Mouse (Mus musculus): Measurements from ENCODE around the gene Cdc5l. TPM values are rescaled to one million over a fixed set of nuclear protein-coding genes. Genes with fewer than 3 reads are reported as not detected.
"Not testable (repeated sequence)": the region's sequence is repeated elsewhere in the genome, so short reads cannot be mapped to it uniquely, and the experiment has no call there.

Gene Cdc5l
- polyA plus RNA-seq, 1 experiment from 2014 or later: 49.5 TPM

DNA sequence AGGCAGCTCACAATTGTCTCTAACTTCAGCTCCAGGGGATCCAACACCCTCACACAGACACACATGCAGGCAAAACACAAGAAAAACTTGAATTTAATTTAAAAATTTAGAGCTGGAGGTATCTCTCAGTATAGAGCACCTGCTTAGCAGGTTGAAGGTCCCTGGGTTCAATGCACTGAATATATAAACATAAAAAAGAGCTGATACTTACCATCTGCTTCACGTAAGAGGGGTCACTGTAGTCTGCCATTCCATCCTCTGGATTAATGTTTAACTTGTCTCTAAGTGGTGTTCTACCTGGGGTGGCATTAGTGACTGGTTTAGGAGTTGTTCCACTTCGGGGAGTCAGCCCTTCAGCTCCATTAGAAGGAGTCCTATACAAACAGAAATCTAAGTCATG, 21.9 kb downstream of the Cdc5l start:
- H3K27ac ChIP-seq (ENCODE audit: low read length); H3K27me3 ChIP-seq (ENCODE audit: control insufficient read depth, insufficient read depth, low read length); H3K9me3 ChIP-seq (replicated peaks; ENCODE audit: control insufficient read depth, low read length); H3K4me2 ChIP-seq (ENCODE audit: low read depth, low read length); H3K4me3 ChIP-seq (ENCODE audit: low read length); H3K4me1 ChIP-seq (ENCODE audit: control insufficient read depth, insufficient read depth, low read length); ATAC-seq (replicated peaks; ENCODE audit: extremely low read depth, insufficient read depth, low FRiP score); H3K9ac ChIP-seq (ENCODE audit: low read length): not testable (repeated sequence)
- peaks cover 71% of the 10 kb centered on the region for H3K36me3 ChIP-seq (ENCODE audit: control insufficient read depth, insufficient read depth)
- 92% methylated on average over 2 of the region's 2 CpGs for WGBS

DNA sequence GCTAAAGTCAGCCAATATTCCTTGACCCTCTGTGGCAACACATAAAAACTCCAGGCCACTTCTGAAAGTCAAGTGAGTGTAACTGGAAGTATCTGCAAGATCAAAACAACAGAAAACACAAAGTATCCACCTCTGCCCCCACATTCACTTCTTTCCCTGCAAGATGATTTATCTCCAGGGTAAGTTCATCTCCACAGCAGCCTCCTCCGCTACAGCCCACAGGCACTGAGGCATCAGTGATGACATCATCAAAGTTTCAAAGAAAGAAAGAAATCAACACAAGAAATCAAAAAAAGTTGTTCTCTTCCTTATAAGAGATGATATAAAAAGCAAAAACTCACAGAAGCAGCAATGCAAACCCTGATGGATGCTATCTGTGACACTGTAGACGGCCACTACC, 24.8 kb downstream of the Cdc5l start:
- Histone ChIP-seq H3K4me2 (ENCODE audit: low read depth, low read length) (no peak overlapping the region), H3K27me3 (ENCODE audit: control insufficient read depth, insufficient read depth, low read length) (no peaks in the 10 kb centered on the region), H3K9me3 (replicated peaks; ENCODE audit: control insufficient read depth, low read length) (no peaks in the 10 kb centered on the region), H3K4me3 (ENCODE audit: low read length) (no peak overlapping the region), H3K9ac (ENCODE audit: low read length) (no peak overlapping the region), H3K36me3 (ENCODE audit: control insufficient read depth, insufficient read depth) (peaks cover 65% of the 10 kb centered on the region), H3K27ac (ENCODE audit: low read length) (no peak overlapping the region), H3K4me1 (ENCODE audit: control insufficient read depth, insufficient read depth, low read length) (no peaks in the 10 kb centered on the region)
- WGBS: 94% methylated on average over 2 of the region's 2 CpGs
- no peak for ATAC-seq (replicated peaks; ENCODE audit: extremely low read depth, insufficient read depth, low FRiP score)

DNA sequence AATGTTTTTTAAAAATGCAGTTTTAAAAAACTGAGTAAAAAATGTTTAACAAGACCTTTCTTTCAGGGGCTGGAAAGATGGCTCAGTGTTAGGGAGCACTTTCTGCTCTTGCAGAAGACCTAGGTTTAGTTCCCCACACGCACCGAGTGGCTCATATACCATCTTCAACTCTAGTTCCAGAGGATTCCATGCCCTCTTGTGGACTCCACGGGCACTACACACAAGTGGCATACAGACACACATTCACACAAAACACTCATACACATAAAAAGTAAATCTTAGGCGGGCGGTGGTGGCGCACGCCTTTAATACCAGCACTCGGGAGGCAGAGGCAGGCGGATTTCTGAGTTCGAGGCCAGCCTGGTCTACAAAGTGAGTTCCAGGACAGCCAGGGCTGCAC, 27.3 kb downstream of the Cdc5l start:
- Histone ChIP-seq H3K4me1 (ENCODE audit: control insufficient read depth, insufficient read depth, low read length) (no peaks in the 10 kb centered on the region), H3K9ac (ENCODE audit: low read length) (no peak overlapping the region), H3K9me3 (replicated peaks; ENCODE audit: control insufficient read depth, low read length) (no peaks in the 10 kb centered on the region), H3K4me3 (ENCODE audit: low read length) (no peak overlapping the region), H3K27me3 (ENCODE audit: control insufficient read depth, insufficient read depth, low read length) (no peaks in the 10 kb centered on the region), H3K36me3 (ENCODE audit: control insufficient read depth, insufficient read depth) (peaks cover 51% of the 10 kb centered on the region), H3K4me2 (ENCODE audit: low read depth, low read length) (no peak overlapping the region), H3K27ac (ENCODE audit: low read length) (no peak overlapping the region)
- ATAC-seq (replicated peaks; ENCODE audit: extremely low read depth, insufficient read depth, low FRiP score): no peak
- WGBS: 93% methylated on average over 10 of the region's 10 CpGs

DNA sequence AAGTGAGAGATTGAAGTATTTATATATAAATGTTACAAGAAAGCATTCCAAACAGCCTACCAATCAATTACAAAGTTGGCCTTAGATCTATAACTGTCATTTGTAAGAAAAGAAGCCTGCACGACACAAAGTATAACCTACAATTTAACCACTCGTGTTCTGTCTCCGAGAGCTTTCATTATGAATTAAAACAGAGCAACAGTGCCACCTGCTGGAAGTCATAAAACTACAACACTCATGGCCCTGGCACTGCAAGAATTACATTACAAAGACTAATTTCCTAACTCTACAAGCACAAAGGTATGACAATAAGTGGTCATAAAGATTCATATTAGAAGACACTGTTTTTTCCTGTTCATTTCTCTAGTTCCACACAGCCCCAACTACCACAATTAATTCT, 30.3 kb downstream of the Cdc5l start:
- Histone ChIP-seq H3K27me3 (ENCODE audit: control insufficient read depth, insufficient read depth, low read length) (no peaks in the 10 kb centered on the region), H3K9me3 (replicated peaks; ENCODE audit: control insufficient read depth, low read length) (no peaks in the 10 kb centered on the region), H3K4me3 (ENCODE audit: low read length) (no peak overlapping the region), H3K36me3 (ENCODE audit: control insufficient read depth, insufficient read depth) (peaks cover 28% of the 10 kb centered on the region), H3K4me2 (ENCODE audit: low read depth, low read length) (no peak overlapping the region), H3K27ac (ENCODE audit: low read length) (no peak overlapping the region), H3K9ac (ENCODE audit: low read length) (no peak overlapping the region), H3K4me1 (ENCODE audit: control insufficient read depth, insufficient read depth, low read length) (peaks cover 8% of the 10 kb centered on the region)
- 7% methylated on average over 3 of the region's 3 CpGs for WGBS
- ATAC-seq (replicated peaks; ENCODE audit: extremely low read depth, insufficient read depth, low FRiP score): no peak

GRCm38 (mm10) chr17:45402601-45403000, 30.9 kb downstream of the Cdc5l start:
- Histone ChIP-seq H3K36me3 (ENCODE audit: control insufficient read depth, insufficient read depth) (peaks cover 30% of the 10 kb centered on the region), H3K9me3 (replicated peaks; ENCODE audit: control insufficient read depth, low read length) (no peaks in the 10 kb centered on the region), H3K4me2 (ENCODE audit: low read depth, low read length) (no peak overlapping the region), H3K27me3 (ENCODE audit: control insufficient read depth, insufficient read depth, low read length) (no peaks in the 10 kb centered on the region), H3K9ac (ENCODE audit: low read length) (no peak overlapping the region), H3K4me1 (ENCODE audit: control insufficient read depth, insufficient read depth, low read length) (peaks cover 8% of the 10 kb centered on the region), H3K27ac (ENCODE audit: low read length) (no peak overlapping the region), H3K4me3 (ENCODE audit: low read length) (no peak overlapping the region)
- ATAC-seq (replicated peaks; ENCODE audit: extremely low read depth, insufficient read depth, low FRiP score): no peak
- WGBS: 75% methylated on average over 3 of the region's 3 CpGs

GRCm38 (mm10) chr17:45402126-45402525, 31.4 kb downstream of the Cdc5l start:
- Histone ChIP-seq H3K27ac (ENCODE audit: low read length) (no peak overlapping the region), H3K9me3 (replicated peaks; ENCODE audit: control insufficient read depth, low read length) (no peaks in the 10 kb centered on the region), H3K9ac (ENCODE audit: low read length) (no peak overlapping the region), H3K36me3 (ENCODE audit: control insufficient read depth, insufficient read depth) (peaks cover 25% of the 10 kb centered on the region), H3K4me1 (ENCODE audit: control insufficient read depth, insufficient read depth, low read length) (peaks cover 8% of the 10 kb centered on the region), H3K27me3 (ENCODE audit: control insufficient read depth, insufficient read depth, low read length) (no peaks in the 10 kb centered on the region), H3K4me3 (ENCODE audit: low read length) (no peak overlapping the region), H3K4me2 (ENCODE audit: low read depth, low read length) (no peak overlapping the region)
- WGBS: 84% methylated on average over 1 of the region's 1 CpGs
- no peak for ATAC-seq (replicated peaks; ENCODE audit: extremely low read depth, insufficient read depth, low FRiP score)

DNA sequence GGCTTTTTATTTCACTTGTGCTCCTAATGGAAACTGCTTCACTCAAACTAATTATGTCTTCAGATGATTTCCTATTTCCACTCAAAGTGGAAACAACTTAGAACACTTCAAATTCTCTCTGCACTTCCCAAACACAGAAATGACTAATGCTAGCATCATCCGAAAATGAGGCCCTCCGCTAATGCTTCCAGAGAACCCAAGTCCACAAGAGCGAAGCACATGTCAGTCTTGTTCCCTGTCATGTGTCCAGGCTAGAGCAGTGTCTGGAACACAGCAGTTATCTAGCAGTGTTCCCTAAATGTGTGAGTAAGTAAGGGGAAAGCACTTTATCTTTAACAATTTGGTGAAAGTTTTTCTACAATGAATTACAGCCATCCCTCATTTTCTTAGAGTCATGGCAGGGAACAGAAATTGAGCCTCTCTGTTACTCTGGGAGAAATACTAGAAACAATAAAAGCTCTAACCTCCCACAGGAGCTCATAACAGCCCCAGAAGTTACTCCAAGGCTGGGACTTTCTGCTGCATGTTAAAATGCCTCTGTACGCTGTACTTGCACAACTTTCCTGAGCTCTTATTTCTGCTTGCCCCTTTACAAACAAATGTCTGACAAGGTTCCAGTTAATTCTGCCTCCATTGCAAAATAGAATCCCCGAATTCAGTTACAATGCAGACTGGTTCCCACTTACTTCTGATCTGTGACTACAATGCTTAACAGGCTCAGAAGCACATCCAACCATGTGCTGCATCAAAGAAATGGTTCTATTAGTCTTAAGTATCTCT, 32.2 kb downstream of the Cdc5l start:
- Histone ChIP-seq H3K4me3 (ENCODE audit: low read length) (no peak overlapping the region), H3K9me3 (replicated peaks; ENCODE audit: control insufficient read depth, low read length) (no peaks in the 10 kb centered on the region), H3K27ac (ENCODE audit: low read length) (no peak overlapping the region), H3K4me2 (ENCODE audit: low read depth, low read length) (no peak overlapping the region), H3K9ac (ENCODE audit: low read length) (no peak overlapping the region), H3K4me1 (ENCODE audit: control insufficient read depth, insufficient read depth, low read length) (peaks cover 8% of the 10 kb centered on the region), H3K36me3 (ENCODE audit: control insufficient read depth, insufficient read depth) (peaks cover 19% of the 10 kb centered on the region), H3K27me3 (ENCODE audit: control insufficient read depth, insufficient read depth, low read length) (no peaks in the 10 kb centered on the region)
- WGBS: 83% methylated on average over 5 of the region's 5 CpGs
- no peak for ATAC-seq (replicated peaks; ENCODE audit: extremely low read depth, insufficient read depth, low FRiP score)

GRCm38 (mm10) chr17:45398021-45398420, 35.5 kb downstream of the Cdc5l start:
- H3K27me3 ChIP-seq (ENCODE audit: control insufficient read depth, insufficient read depth, low read length): no peaks in the 10 kb centered on the region
- H3K27ac ChIP-seq (ENCODE audit: low read length): no peak overlapping the region
- no peak for ATAC-seq (replicated peaks; ENCODE audit: extremely low read depth, insufficient read depth, low FRiP score)
- peaks cover 7% of the 10 kb centered on the region for H3K36me3 ChIP-seq (ENCODE audit: control insufficient read depth, insufficient read depth)
- no peaks in the 10 kb centered on the region for H3K9me3 ChIP-seq (replicated peaks; ENCODE audit: control insufficient read depth, low read length)
- H3K4me3 ChIP-seq (ENCODE audit: low read length): no peak overlapping the region
- WGBS: 95% methylated on average over 2 of the region's 2 CpGs
- H3K9ac ChIP-seq (ENCODE audit: low read length): no peak overlapping the region
- peaks cover 8% of the 10 kb centered on the region for H3K4me1 ChIP-seq (ENCODE audit: control insufficient read depth, insufficient read depth, low read length)
- H3K4me2 ChIP-seq (ENCODE audit: low read depth, low read length): no peak overlapping the region

- Histone ChIP-seq H3K9me3 (replicated peaks; ENCODE audit: control insufficient read depth, low read length) (no peaks in the 10 kb centered on the region), H3K27me3 (ENCODE audit: control insufficient read depth, insufficient read depth, low read length) (no peaks in the 10 kb centered on the region), H3K4me3 (ENCODE audit: low read length) (no peak overlapping the region), H3K9ac (ENCODE audit: low read length) (no peak overlapping the region), H3K4me1 (ENCODE audit: control insufficient read depth, insufficient read depth, low read length) (peaks cover 8% of the 10 kb centered on the region), H3K4me2 (ENCODE audit: low read depth, low read length) (no peak overlapping the region), H3K27ac (ENCODE audit: low read length) (no peak overlapping the region), H3K36me3 (ENCODE audit: control insufficient read depth, insufficient read depth) (peaks cover 5% of the 10 kb centered on the region)
- 77% methylated on average over 3 of the region's 3 CpGs for WGBS
- ATAC-seq (replicated peaks; ENCODE audit: extremely low read depth, insufficient read depth, low FRiP score): no peak
Observed at GRCm38 (mm10) chr17:45397541-45397940, 36.0 kb downstream of the Cdc5l start.

Measured in heart, embryonic 16.5 days (tissue).